In genomic region chr6:48741273-48741672, GRCm38 (mm10) we compare ENCODE assay signal across 16 mouse cellular contexts. TPM values are rescaled to one million over a fixed set of nuclear protein-coding genes. Genes with fewer than 3 reads are reported as not detected.
DNase-seq lines count a peak whose midpoint lies in the region; ATAC-seq and TF ChIP-seq lines count a peak whose summit lies in the region.
"Had no signal": no experiment of that assay in that cellular context is flagged by ENCODE, and none has a peak within 500 bp of the region (broad histone marks: within the 10 kb centered on the region; RNA-seq: fewer than 3 reads in every experiment).

No protein-coding gene starts in this region.

- H3K9ac ChIP-seq in heart, postnatal 0 days (replicated peaks; ENCODE audit: low read depth, low read length) = no peak overlapping the region
- H3K9ac ChIP-seq in heart, embryonic 11.5 days (ENCODE audit: low read depth, low read length) = no peak overlapping the region
- H3K9ac ChIP-seq in stomach, embryonic 14.5 days (replicated peaks; ENCODE audit: low read depth, low read length) = no peak overlapping the region

- H3K4me3 ChIP-seq in heart, postnatal 0 days (ENCODE audit: low read depth, low read length) = no peak overlapping the region; the same call in 1 of the 2 replicates
- H3K4me3 ChIP-seq in heart, embryonic 11.5 days (ENCODE audit: low read depth, low read length) = no peak overlapping the region
- peak overlapping the region; percentile 4; the same call in 1 of the 2 replicates for H3K4me3 ChIP-seq in E14TG2a.4 (replicated peaks; ENCODE audit: low read length)
- H3K4me3 ChIP-seq in stomach, embryonic 14.5 days (ENCODE audit: low read depth, low read length) = no peak overlapping the region

- no peak for TF ChIP-seq EP300 in heart, postnatal 0 days (IDR thresholded peaks at IDR 0.05; ENCODE audit: low read depth)

- H3K27me3 ChIP-seq in heart, postnatal 0 days (ENCODE audit: control insufficient read depth, insufficient read depth, low read length) = peaks cover 31% of the 10 kb centered on the region
- peaks cover 23% of the 10 kb centered on the region for H3K27me3 ChIP-seq in heart, embryonic 11.5 days (ENCODE audit: control insufficient read depth, insufficient read depth, low read length)
- peaks cover 45% of the 10 kb centered on the region for H3K27me3 ChIP-seq in E14TG2a.4 (ENCODE audit: insufficient read depth, low read length)
- peaks cover 9% of the 10 kb centered on the region; the same call in 1 of the 2 replicates for H3K27me3 ChIP-seq in stomach, embryonic 14.5 days (ENCODE audit: control insufficient read depth, insufficient read depth, low read length)

- 24% methylated on average over 3 of the region's 3 CpGs for WGBS in heart, postnatal 0 days
- 34% methylated on average over 3 of the region's 3 CpGs for WGBS in heart, embryonic 11.5 days (ENCODE audit: insufficient replicate concordance)
- 13% methylated on average over 3 of the region's 3 CpGs for WGBS in stomach, embryonic 14.5 days

- no peaks in the 10 kb centered on the region for H3K36me3 ChIP-seq in heart, postnatal 0 days (replicated peaks; ENCODE audit: control insufficient read depth, insufficient read depth, low read length)
- no peaks in the 10 kb centered on the region for H3K36me3 ChIP-seq in heart, embryonic 11.5 days (ENCODE audit: control insufficient read depth, insufficient read depth, low read length)
- no peaks in the 10 kb centered on the region for H3K36me3 ChIP-seq in E14TG2a.4 (ENCODE audit: insufficient read depth, low read length)
- no peaks in the 10 kb centered on the region for H3K36me3 ChIP-seq in stomach, embryonic 14.5 days (ENCODE audit: control insufficient read depth, insufficient read depth, low read length)
- H3K36me3 ChIP-seq: G1E had no signal

- H3K4me1 ChIP-seq in heart, postnatal 0 days (ENCODE audit: control insufficient read depth, insufficient read depth) = peaks cover 10% of the 10 kb centered on the region; the same call in 1 of the 2 replicates
- H3K4me1 ChIP-seq in heart, embryonic 11.5 days (ENCODE audit: control insufficient read depth, insufficient read depth, low read length) = peaks cover 11% of the 10 kb centered on the region
- peaks cover 43% of the 10 kb centered on the region for H3K4me1 ChIP-seq in E14TG2a.4 (replicated peaks; ENCODE audit: low read depth, low read length)
- H3K4me1 ChIP-seq in stomach, embryonic 14.5 days (ENCODE audit: control insufficient read depth, insufficient read depth, low read length) = peaks cover 17% of the 10 kb centered on the region

- DNase-seq in heart, postnatal 0 days (ENCODE audit: low spot score) = no peak
- DNase-seq in ovary, adult 18-20 months (ENCODE audit: low spot score) = no peak
- no peak for DNase-seq in left cerebral cortex, postnatal 14 days (ENCODE audit: low spot score in 2 of 2)
- no peak for DNase-seq in adrenal gland, postnatal 36 days
- DNase-seq: adrenal gland, postnatal 14 days; cerebellum, adult 2 months; layer of hippocampus, postnatal 36 days; lung, postnatal 14 days had no signal

- H3K27ac ChIP-seq in heart, postnatal 0 days (ENCODE audit: low read depth) = peak overlapping the region; percentile 81
- no peak overlapping the region for H3K27ac ChIP-seq in heart, embryonic 11.5 days (ENCODE audit: low read depth, low read length)
- H3K27ac ChIP-seq in stomach, embryonic 14.5 days (ENCODE audit: low read length) = peak overlapping the region; percentile 30; the same call in 1 of the 2 replicates

- H3K4me2 ChIP-seq in heart, postnatal 0 days (ENCODE audit: low read depth, low read length) = peak overlapping the region; percentile 54; the same call in 1 of the 2 replicates
- H3K4me2 ChIP-seq in heart, embryonic 11.5 days = no peak overlapping the region
- peak overlapping the region; percentile 22 for H3K4me2 ChIP-seq in stomach, embryonic 14.5 days (replicated peaks; ENCODE audit: low read depth, low read length)

- no peak for TF ChIP-seq CTCF in heart, postnatal 0 days (IDR thresholded peaks at IDR 0.05; ENCODE audit: low read depth)
- TF ChIP-seq CTCF in E14TG2a.4 (conservative IDR thresholded peaks at IDR 0.05; ENCODE audit: low read length) = no peak

- intact Hi-C loops in left cerebral cortex, postnatal 14 days (cut with DNase I) = no loop called here

- no peaks in the 10 kb centered on the region for H3K9me3 ChIP-seq in heart, postnatal 0 days (replicated peaks; ENCODE audit: control insufficient read depth, low read length)
- no peaks in the 10 kb centered on the region for H3K9me3 ChIP-seq in heart, embryonic 11.5 days (replicated peaks; ENCODE audit: control insufficient read depth, low read length)
- no peaks in the 10 kb centered on the region for H3K9me3 ChIP-seq in E14TG2a.4 (ENCODE audit: low read length)
- H3K9me3 ChIP-seq in stomach, embryonic 14.5 days (ENCODE audit: control insufficient read depth, low read depth, low read length) = no peaks in the 10 kb centered on the region
- H3K9me3 ChIP-seq: G1E had no signal

- ATAC-seq in heart, postnatal 0 days (ENCODE audit: insufficient read depth, low read depth) = no peak
- no peak for ATAC-seq in heart, embryonic 11.5 days (replicated peaks; ENCODE audit: insufficient number of reproducible peaks, low FRiP score, low TSS enrichment)
- peak; percentile 26 for ATAC-seq in granulocyte monocyte progenitor cell, adult 5-6 weeks (replicated peaks; ENCODE audit: poor library complexity, severe bottlenecking)
- peak; percentile 66 for ATAC-seq in stomach, embryonic 14.5 days (ENCODE audit: insufficient number of reproducible peaks, insufficient read depth, low FRiP score, low read depth)

RNA-seq across cellular contexts. Expression of gene Gimap1, which starts 2.4 kb away (rescaled TPM):
- total RNA-seq in heart, postnatal 0 days (2014; rRNA removed; ENCODE audit: low replicate concordance) = 14.5 and 19.7 TPM in 2 replicates
- polyA plus RNA-seq in heart, postnatal 0 days (2015; fragmentation: Nextera tagmentation; extraction: Ambion mirVana) = 22.7 and 23.1 TPM in 2 replicates
- 17.6 and 22.5 TPM in 2 replicates for polyA plus RNA-seq in heart, embryonic 11.5 days (2014; fragmentation: Nextera tagmentation; extraction: Ambion mirVana)
- total RNA-seq in granulocyte monocyte progenitor cell, adult 5-6 weeks (2014; fragmentation: Nextera tagmentation) = 0.43 and 3.1 TPM in 2 replicates
- total RNA-seq in granulocyte monocyte progenitor cell, adult 5-6 weeks (2017) = 0.93 and 2.0 TPM in 2 replicates
- 14.4 and 16.2 TPM in 2 replicates for polyA plus RNA-seq in stomach, embryonic 14.5 days (2014; fragmentation: Nextera tagmentation; extraction: Ambion mirVana)
- 1 to 10 TPM; 2.2 TPM for total RNA-seq in left cerebral cortex, postnatal 14 days (2021)
- 10 to 100 TPM; 10.8 to 15.4 TPM for total RNA-seq in adrenal gland, postnatal 36 days (2021)
- total RNA-seq: G1E had no signal
- polyA plus RNA-seq: G1E had no signal

RNA-seq across cellular contexts. Expression of gene Gimap5, which starts 4.7 kb away (rescaled TPM):
- total RNA-seq in heart, postnatal 0 days (2014; rRNA removed; ENCODE audit: low replicate concordance) = 8.4 and 46.7 TPM in 2 replicates
- polyA plus RNA-seq in heart, postnatal 0 days (2015; fragmentation: Nextera tagmentation; extraction: Ambion mirVana) = 8.4 and 12.2 TPM in 2 replicates
- polyA plus RNA-seq in heart, embryonic 11.5 days (2014; fragmentation: Nextera tagmentation; extraction: Ambion mirVana) = 5.3 and 5.9 TPM in 2 replicates
- 0.75 TPM in 1 of 2 replicates, not detected in the other for total RNA-seq in granulocyte monocyte progenitor cell, adult 5-6 weeks (2014; fragmentation: Nextera tagmentation)
- 0.09 TPM in 1 of 2 replicates, not detected in the other for total RNA-seq in granulocyte monocyte progenitor cell, adult 5-6 weeks (2017)
- polyA plus RNA-seq in stomach, embryonic 14.5 days (2014; fragmentation: Nextera tagmentation; extraction: Ambion mirVana) = 5.5 and 8.2 TPM in 2 replicates
- total RNA-seq in left cerebral cortex, postnatal 14 days (2021) = 1 to 10 TPM in 1 of 2 experiments, under 1 TPM in 1; 0.77 to 1.5 TPM
- 10 to 100 TPM; 13.3 to 18.2 TPM for total RNA-seq in adrenal gland, postnatal 36 days (2021)
- polyA plus RNA-seq: G1E had no signal

RNA-seq across cellular contexts. Expression of gene Gimap7, which starts 22.9 kb away (rescaled TPM):
- not detected in 2 replicates for total RNA-seq in heart, postnatal 0 days (2014; rRNA removed; ENCODE audit: low replicate concordance)
- polyA plus RNA-seq in heart, postnatal 0 days (2015; fragmentation: Nextera tagmentation; extraction: Ambion mirVana) = not detected in 2 replicates
- polyA plus RNA-seq in heart, embryonic 11.5 days (2014; fragmentation: Nextera tagmentation; extraction: Ambion mirVana) = not detected in 2 replicates
- not detected in 2 replicates for total RNA-seq in granulocyte monocyte progenitor cell, adult 5-6 weeks (2014; fragmentation: Nextera tagmentation)
- total RNA-seq in granulocyte monocyte progenitor cell, adult 5-6 weeks (2017) = not detected in 2 replicates
- polyA plus RNA-seq in stomach, embryonic 14.5 days (2014; fragmentation: Nextera tagmentation; extraction: Ambion mirVana) = not detected in 2 replicates
- not detected for total RNA-seq in left cerebral cortex, postnatal 14 days (2021)
- under 1 TPM in 1 of 2 experiments, not detected in 1; 0.53 TPM for total RNA-seq in adrenal gland, postnatal 36 days (2021)
- total RNA-seq: layer of hippocampus, postnatal 36 days had no signal
- polyA plus RNA-seq: cerebellum, adult 2 months; embryonic facial prominence, embryonic 14.5 days; G1E; hindbrain, embryonic 16.5 days; testis, adult 2 months had no signal

RNA-seq across cellular contexts. Expression of gene Gm28053, which starts 22.9 kb away (rescaled TPM):
- not detected in 2 replicates for total RNA-seq in heart, postnatal 0 days (2014; rRNA removed; ENCODE audit: low replicate concordance)
- 3.0 and 4.1 TPM in 2 replicates for polyA plus RNA-seq in heart, postnatal 0 days (2015; fragmentation: Nextera tagmentation; extraction: Ambion mirVana)
- polyA plus RNA-seq in heart, embryonic 11.5 days (2014; fragmentation: Nextera tagmentation; extraction: Ambion mirVana) = 2.6 and 4.8 TPM in 2 replicates
- total RNA-seq in granulocyte monocyte progenitor cell, adult 5-6 weeks (2014; fragmentation: Nextera tagmentation) = 11.1 TPM in 1 of 2 replicates, not detected in the other
- total RNA-seq in granulocyte monocyte progenitor cell, adult 5-6 weeks (2017) = 3.1 TPM in 1 of 2 replicates, not detected in the other
- polyA plus RNA-seq in stomach, embryonic 14.5 days (2014; fragmentation: Nextera tagmentation; extraction: Ambion mirVana) = 1.9 and 3.8 TPM in 2 replicates
- 1 to 10 TPM in 1 of 2 experiments, not detected in 1; 1.4 TPM for total RNA-seq in left cerebral cortex, postnatal 14 days (2021)
- 1 to 10 TPM; 2.9 to 3.3 TPM for total RNA-seq in adrenal gland, postnatal 36 days (2021)
- total RNA-seq: G1E; layer of hippocampus, postnatal 36 days had no signal
- polyA plus RNA-seq: embryonic facial prominence, embryonic 14.5 days; G1E; testis, adult 2 months had no signal

RNA-seq across cellular contexts. Expression of gene Gimap3, which starts 29.4 kb away (rescaled TPM):
- total RNA-seq in heart, postnatal 0 days (2014; rRNA removed; ENCODE audit: low replicate concordance) = not detected in 2 replicates
- 0.08 TPM in 1 of 2 replicates, not detected in the other for polyA plus RNA-seq in heart, postnatal 0 days (2015; fragmentation: Nextera tagmentation; extraction: Ambion mirVana)
- not detected in 2 replicates for polyA plus RNA-seq in heart, embryonic 11.5 days (2014; fragmentation: Nextera tagmentation; extraction: Ambion mirVana)
- total RNA-seq in granulocyte monocyte progenitor cell, adult 5-6 weeks (2014; fragmentation: Nextera tagmentation) = not detected in 2 replicates
- total RNA-seq in granulocyte monocyte progenitor cell, adult 5-6 weeks (2017) = 0.34 TPM in 1 of 2 replicates, not detected in the other
- not detected in 2 replicates for polyA plus RNA-seq in stomach, embryonic 14.5 days (2014; fragmentation: Nextera tagmentation; extraction: Ambion mirVana)
- total RNA-seq in left cerebral cortex, postnatal 14 days (2021) = not detected
- 1 to 10 TPM; 2.9 to 8.5 TPM for total RNA-seq in adrenal gland, postnatal 36 days (2021)
- total RNA-seq: layer of hippocampus, postnatal 36 days had no signal
- polyA plus RNA-seq: embryonic facial prominence, embryonic 14.5 days; G1E; hindbrain, embryonic 16.5 days had no signal

Comparison
In these comparisons a context has a peak if more than half of its experiments do, and no peak if none do; other contexts are left out.
1. ATAC-seq: peak in granulocyte monocyte progenitor cell, adult 5-6 weeks (single experiment) and stomach, embryonic 14.5 days (single experiment); none in heart, postnatal 0 days (single experiment) and heart, embryonic 11.5 days (single experiment).